Mouse (Mus musculus) bone marrow, adult 2 months (tissue): ENCODE data around the gene Chd9.

Experiments
- CTCF ChIP-seq: fragments of 200-500 bp; IDR thresholded peaks from 2 replicates; pipeline ENCODE4 v1.5.1; 2011; ENCODE audit warnings: low read length, control low read depth; ENCODE audit not compliant: control insufficient read depth, insufficient read depth
- POLR2A ChIP-seq: fragments of 200-500 bp; IDR thresholded peaks from 2 replicates; pipeline ENCODE4 v1.6.1; 2011; ENCODE audit warnings: low read depth, mild to moderate bottlenecking, control low read depth, low read length, borderline replicate concordance; ENCODE audit not compliant: control insufficient read depth

DNA sequence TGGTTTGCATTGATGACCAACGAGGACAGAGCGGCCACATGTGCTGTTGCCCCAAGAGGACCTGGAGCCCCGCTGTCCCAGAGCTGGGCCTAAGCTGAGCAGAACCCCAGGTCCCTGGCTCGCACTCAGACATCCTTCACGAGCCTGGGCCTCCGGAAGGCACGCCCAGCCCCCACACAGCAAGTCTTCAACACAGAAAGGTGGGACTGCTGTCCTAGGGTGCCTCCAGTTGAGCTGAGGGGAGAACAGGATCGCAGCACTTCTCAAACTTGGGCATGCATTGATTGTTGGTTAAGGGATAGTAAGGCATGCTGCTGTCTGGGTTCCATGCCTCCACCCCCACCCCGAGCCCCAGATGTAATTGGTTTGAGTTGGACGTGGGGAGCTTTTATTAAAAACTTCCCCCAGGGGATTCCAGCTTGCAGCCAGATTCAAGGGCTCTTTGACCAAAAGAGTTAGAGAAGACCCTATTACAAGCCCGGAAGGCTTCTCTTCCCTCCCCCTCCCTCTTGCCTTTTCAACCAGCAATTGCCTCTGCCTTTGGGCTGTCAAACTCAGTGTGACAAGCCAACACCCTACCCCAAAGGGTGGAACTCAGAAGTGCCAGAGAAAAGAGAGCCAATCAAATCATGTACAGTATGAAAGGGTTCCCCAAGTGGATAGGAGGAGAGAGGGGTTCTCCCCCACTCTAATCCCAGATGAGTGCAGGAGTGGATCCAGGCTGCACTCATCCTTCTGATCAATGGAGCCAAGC is 1.0 kb downstream of the Chd9 start:
- TF ChIP-seq CTCF (no peak), POLR2A (no peak; the same call in 1 of the 2 replicates)
